Mouse (Mus musculus): Measurements from ENCODE around the gene Mark3. TPM values are rescaled to one million over a fixed set of nuclear protein-coding genes. Genes with fewer than 3 reads are reported as not detected.
"Not testable (repeated sequence)": the region's sequence is repeated elsewhere in the genome, so short reads cannot be mapped to it uniquely, and the experiment has no call there.

Mark3 gene
- polyA plus RNA-seq, 1 experiment, result 89.9 TPM

- no peak overlapping the region for H3K4me3 ChIP-seq (ENCODE audit: insufficient read depth, low read length)
- no peak overlapping the region for H3K27ac ChIP-seq (ENCODE audit: insufficient read depth, low read length)
- no peak for TF ChIP-seq CTCF (IDR thresholded peaks at IDR 0.05; ENCODE audit: borderline replicate concordance, insufficient read depth, low read length)
- no peak for TF ChIP-seq POLR2A (IDR thresholded peaks at IDR 0.05; ENCODE audit: low read depth, low read length)
- no peaks in the 10 kb centered on the region for H3K4me1 ChIP-seq (ENCODE audit: control insufficient read depth, insufficient read depth, low read length)
Observed at GRCm38 (mm10) chr12:111605619-111606018, 31.3 kb downstream of the Mark3 start.

- H3K27ac ChIP-seq (ENCODE audit: insufficient read depth, low read length), result no peak overlapping the region
- no peak for TF ChIP-seq POLR2A (IDR thresholded peaks at IDR 0.05; ENCODE audit: low read depth, low read length)
- no peak for TF ChIP-seq CTCF (IDR thresholded peaks at IDR 0.05; ENCODE audit: borderline replicate concordance, insufficient read depth, low read length)
- H3K4me1 ChIP-seq (ENCODE audit: control insufficient read depth, insufficient read depth, low read length), result no peaks in the 10 kb centered on the region
- no peak overlapping the region for H3K4me3 ChIP-seq (ENCODE audit: insufficient read depth, low read length)
Observed at GRCm38 (mm10) chr12:111608015-111608414, 33.7 kb downstream of the Mark3 start.

DNA sequence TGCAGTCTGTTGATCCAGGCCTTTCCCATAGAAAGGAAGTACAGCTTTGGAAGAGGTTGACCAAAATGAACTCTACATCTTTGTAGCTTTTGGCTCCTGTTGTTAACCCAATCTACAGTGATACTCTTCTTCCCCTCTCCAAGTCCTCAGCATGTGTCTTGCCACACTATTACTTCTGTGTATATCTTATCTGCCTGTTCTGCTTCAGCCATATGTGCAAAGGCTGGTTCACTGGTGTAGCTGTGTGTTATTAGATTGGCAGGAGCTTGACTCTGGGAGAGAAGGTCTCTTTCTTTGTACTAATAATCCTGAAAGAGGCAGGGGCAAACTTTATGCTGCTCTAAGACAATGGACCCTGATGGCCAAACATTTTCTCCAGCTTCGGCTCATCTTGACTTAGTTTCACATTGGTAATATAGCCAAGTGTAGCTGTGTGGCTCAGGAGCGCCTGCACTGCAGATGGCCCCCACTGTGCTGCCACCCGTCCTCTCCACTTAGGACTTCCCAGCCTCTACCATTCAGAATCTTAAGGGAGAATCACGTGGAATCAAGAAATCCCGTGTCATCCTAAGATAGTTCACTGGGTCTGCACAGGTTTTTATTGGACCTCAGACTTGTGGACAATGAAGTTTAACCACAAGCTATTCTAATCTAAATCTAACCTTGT lies 40.3 kb downstream of the Mark3 start:
- H3K4me1 ChIP-seq (ENCODE audit: control insufficient read depth, insufficient read depth, low read length), result no peaks in the 10 kb centered on the region
- H3K4me3 ChIP-seq (ENCODE audit: insufficient read depth, low read length), result no peak overlapping the region
- no peak overlapping the region for H3K27ac ChIP-seq (ENCODE audit: insufficient read depth, low read length)
- TF ChIP-seq CTCF (IDR thresholded peaks at IDR 0.05; ENCODE audit: borderline replicate concordance, insufficient read depth, low read length), result no peak
- no peak for TF ChIP-seq POLR2A (IDR thresholded peaks at IDR 0.05; ENCODE audit: low read depth, low read length)

- TF ChIP-seq CTCF (IDR thresholded peaks at IDR 0.05; ENCODE audit: borderline replicate concordance, insufficient read depth, low read length) (no peak), POLR2A (IDR thresholded peaks at IDR 0.05; ENCODE audit: low read depth, low read length) (no peak)
- no peak overlapping the region for H3K27ac ChIP-seq (ENCODE audit: insufficient read depth, low read length)
- H3K4me3 ChIP-seq (ENCODE audit: insufficient read depth, low read length), result no peak overlapping the region
- H3K4me1 ChIP-seq (ENCODE audit: control insufficient read depth, insufficient read depth, low read length), result no peaks in the 10 kb centered on the region
Observed at GRCm38 (mm10) chr12:111618266-111618665, 43.9 kb downstream of the Mark3 start.

DNA sequence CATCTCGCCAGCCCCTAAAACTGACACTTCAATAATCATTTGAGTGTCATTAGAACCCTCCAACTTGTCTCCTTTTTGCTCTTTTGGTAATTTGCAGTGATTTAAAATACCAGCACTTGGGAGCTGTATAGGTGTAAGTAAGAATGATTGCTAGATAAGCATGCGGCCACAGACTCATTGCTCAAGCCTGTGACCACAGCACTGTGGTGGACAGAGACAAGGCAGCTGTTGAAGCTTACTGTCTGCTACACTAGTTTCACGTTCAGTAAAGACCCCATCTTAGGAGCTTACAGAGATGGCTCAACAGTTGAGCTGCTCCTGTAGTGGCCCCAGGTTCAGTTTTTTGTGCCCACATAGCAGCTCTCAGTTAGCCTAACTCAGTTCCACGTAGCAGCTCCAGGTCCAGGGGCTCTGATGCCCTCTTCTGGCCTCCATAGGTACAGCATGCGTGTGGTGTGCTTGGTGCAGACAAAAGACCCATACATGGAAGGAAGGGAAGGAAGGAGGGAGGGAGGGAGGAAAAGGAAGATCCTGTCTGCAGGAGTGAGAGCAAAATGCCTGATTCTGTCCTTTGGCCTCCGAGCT lies 73.8 kb downstream of the Mark3 start:
- Histone ChIP-seq H3K27ac (ENCODE audit: insufficient read depth, low read length) (no peak overlapping the region), H3K4me3 (ENCODE audit: insufficient read depth, low read length) (no peak overlapping the region), H3K4me1 (ENCODE audit: control insufficient read depth, insufficient read depth, low read length) (no peaks in the 10 kb centered on the region)
- TF ChIP-seq POLR2A (IDR thresholded peaks at IDR 0.05; ENCODE audit: low read depth, low read length) (no peak), CTCF (IDR thresholded peaks at IDR 0.05; ENCODE audit: borderline replicate concordance, insufficient read depth, low read length) (peak; percentile 81; the same call in 1 of the 2 replicates)

DNA sequence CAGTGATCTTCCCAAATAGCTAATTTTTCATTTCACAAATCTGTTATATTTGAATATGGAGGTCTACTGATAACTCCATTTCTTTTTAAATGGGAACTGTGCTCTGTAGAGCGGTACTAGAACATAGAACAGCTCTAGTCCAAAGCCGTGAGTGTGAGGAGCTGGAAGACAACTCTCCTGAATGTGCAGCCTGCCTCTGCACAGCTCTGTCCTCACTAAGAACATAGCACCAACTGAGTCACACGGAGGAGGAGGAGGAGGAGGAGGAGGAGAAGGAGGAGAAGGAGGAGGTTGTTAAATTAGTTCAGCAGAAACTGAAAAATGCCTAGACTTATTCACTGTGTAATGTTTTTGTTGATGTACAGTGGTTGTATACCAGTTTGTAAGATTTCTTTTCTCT lies 78.6 kb downstream of the Mark3 start:
- TF ChIP-seq POLR2A (IDR thresholded peaks at IDR 0.05; ENCODE audit: low read depth, low read length) (no peak), CTCF (IDR thresholded peaks at IDR 0.05; ENCODE audit: borderline replicate concordance, insufficient read depth, low read length) (no peak)
- Histone ChIP-seq H3K27ac (ENCODE audit: insufficient read depth, low read length) (no peak overlapping the region), H3K4me3 (ENCODE audit: insufficient read depth, low read length) (no peak overlapping the region), H3K4me1 (ENCODE audit: control insufficient read depth, insufficient read depth, low read length) (no peaks in the 10 kb centered on the region)

- Histone ChIP-seq H3K4me3 (ENCODE audit: insufficient read depth, low read length) (no peak overlapping the region), H3K27ac (ENCODE audit: insufficient read depth, low read length) (no peak overlapping the region), H3K4me1 (ENCODE audit: control insufficient read depth, insufficient read depth, low read length) (no peaks in the 10 kb centered on the region)
- TF ChIP-seq POLR2A (IDR thresholded peaks at IDR 0.05; ENCODE audit: low read depth, low read length) (no peak), CTCF (IDR thresholded peaks at IDR 0.05; ENCODE audit: borderline replicate concordance, insufficient read depth, low read length) (peak; percentile 91)
Observed at GRCm38 (mm10) chr12:111653434-111653833, 79.1 kb downstream of the Mark3 start.

DNA sequence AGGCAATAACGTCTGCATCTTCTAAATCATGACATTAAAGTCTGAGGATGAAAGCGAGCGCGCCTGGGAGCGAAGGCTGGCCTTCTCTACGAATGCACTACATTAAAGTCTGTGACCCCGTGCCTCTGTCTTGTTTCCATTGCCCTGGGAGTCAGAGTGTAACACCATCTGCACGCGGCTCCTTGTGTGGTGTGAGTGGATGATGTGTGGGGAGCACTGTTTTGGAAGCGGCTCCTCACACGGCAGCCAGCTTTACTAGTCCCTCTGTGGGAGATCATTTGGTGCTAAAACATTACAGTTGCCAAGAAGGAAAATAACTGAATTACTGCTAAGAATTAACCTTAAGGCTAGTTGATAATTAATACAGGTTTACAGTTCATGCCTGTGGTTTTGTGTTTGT lies 81.4 kb downstream of the Mark3 start:
- TF ChIP-seq POLR2A (IDR thresholded peaks at IDR 0.05; ENCODE audit: low read depth, low read length) (no peak), CTCF (IDR thresholded peaks at IDR 0.05; ENCODE audit: borderline replicate concordance, insufficient read depth, low read length) (no peak)
- Histone ChIP-seq H3K4me1 (ENCODE audit: control insufficient read depth, insufficient read depth, low read length) (no peaks in the 10 kb centered on the region), H3K4me3 (ENCODE audit: insufficient read depth, low read length) (no peak overlapping the region), H3K27ac (ENCODE audit: insufficient read depth, low read length) (no peak overlapping the region)

DNA sequence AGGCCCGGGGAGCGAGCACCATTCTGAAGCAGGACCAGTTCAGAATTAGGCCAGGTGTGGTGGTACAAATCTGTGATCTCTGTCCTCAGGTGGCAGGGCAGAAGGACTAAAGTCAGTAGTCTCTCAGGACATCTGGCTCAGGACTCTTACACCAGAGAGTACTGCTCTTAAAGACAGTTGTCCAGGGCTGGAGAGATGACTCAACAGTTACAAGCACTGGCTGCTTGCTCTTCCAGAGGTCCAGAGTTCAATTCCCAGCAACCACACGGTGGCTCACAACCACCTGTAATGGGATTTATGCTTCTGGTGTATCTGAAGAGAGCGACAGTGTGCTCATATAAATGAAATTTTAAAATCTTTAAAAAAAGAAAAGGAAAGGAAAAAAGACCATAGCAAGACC lies 85.0 kb downstream of the Mark3 start:
- Histone ChIP-seq H3K27ac (ENCODE audit: insufficient read depth, low read length) (no peak overlapping the region), H3K4me3 (ENCODE audit: insufficient read depth, low read length) (no peak overlapping the region), H3K4me1 (ENCODE audit: control insufficient read depth, insufficient read depth, low read length) (0 out of 2 replicates have a peak, but pooled peaks cover 4% of the 10 kb centered on the region)
- TF ChIP-seq POLR2A (IDR thresholded peaks at IDR 0.05; ENCODE audit: low read depth, low read length), result no peak
- no peak for TF ChIP-seq CTCF (IDR thresholded peaks at IDR 0.05; ENCODE audit: borderline replicate concordance, insufficient read depth, low read length)

- H3K4me3 ChIP-seq (ENCODE audit: insufficient read depth, low read length), result no peak overlapping the region
- no peak for TF ChIP-seq CTCF (IDR thresholded peaks at IDR 0.05; ENCODE audit: borderline replicate concordance, insufficient read depth, low read length)
- no peak for TF ChIP-seq POLR2A (IDR thresholded peaks at IDR 0.05; ENCODE audit: low read depth, low read length)
- no peak overlapping the region for H3K27ac ChIP-seq (ENCODE audit: insufficient read depth, low read length)
- peaks cover 14% of the 10 kb centered on the region for H3K4me1 ChIP-seq (ENCODE audit: control insufficient read depth, insufficient read depth, low read length)
Observed at GRCm38 (mm10) chr12:111660628-111661027, 86.3 kb downstream of the Mark3 start.

DNA sequence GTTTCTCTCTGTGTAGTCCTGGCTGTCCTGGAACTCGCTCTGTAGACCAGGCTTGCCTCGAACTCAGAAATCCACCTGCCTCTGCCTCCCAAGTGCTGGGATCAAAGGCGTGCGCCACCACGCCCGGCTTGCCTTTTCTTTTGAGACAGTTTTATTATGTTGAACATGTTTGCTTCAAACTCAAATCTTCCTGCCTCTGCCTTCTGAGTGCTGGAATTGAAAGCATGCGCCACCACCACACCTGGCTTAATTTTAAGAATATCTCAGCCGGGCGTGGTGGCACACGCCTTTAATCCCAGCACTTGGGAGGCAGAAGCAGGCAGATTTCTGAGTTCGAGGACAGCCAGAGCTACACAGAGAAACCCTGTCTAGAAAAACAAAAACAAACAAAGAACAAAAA lies 87.2 kb downstream of the Mark3 start:
- H3K4me3 ChIP-seq (ENCODE audit: insufficient read depth, low read length); H3K27ac ChIP-seq (ENCODE audit: insufficient read depth, low read length): not testable (repeated sequence)
- peaks cover 16% of the 10 kb centered on the region for H3K4me1 ChIP-seq (ENCODE audit: control insufficient read depth, insufficient read depth, low read length)

Data from embryonic fibroblast, embryonic 13.5 days (primary cell).